Mouse (Mus musculus) frontal cortex, adult (tissue): ENCODE data around the gene Klhl8.
"Not testable (repeated sequence)": the region's sequence is repeated elsewhere in the genome, so short reads cannot be mapped to it uniquely, and the experiment has no call there.

Experiments used
- ATAC-seq: cut with Nextera tagmentation; 2 replicates; pipeline ENCODE4 v1.9.2; 2017; ENCODE audit warnings: mild to moderate bottlenecking, moderate library complexity, mixed read lengths; ENCODE audit not compliant: low TSS enrichment

Gene Klhl8

GRCm38 (mm10) chr5:103910748-103911409, at the start of gene Klhl8:
Gene Klhl8 (minus strand): TSS chr5:103911259.
- ATAC-seq = peak; percentile 93

GRCm38 (mm10) chr5:103954638-103955037, 43.6 kb upstream of the Klhl8 start:
- ATAC-seq = no peak

GRCm38 (mm10) chr5:103953135-103954083, 42.4 kb upstream of the Klhl8 start:
- 0 out of 2 replicates have a peak, but pooled peaks have one; percentile 38 for ATAC-seq

GRCm38 (mm10) chr5:103950138-103950537, 39.1 kb upstream of the Klhl8 start:
- not testable (repeated sequence) for ATAC-seq

- ATAC-seq = no peak
Measured at GRCm38 (mm10) chr5:103943183-103943582, 32.1 kb upstream of the Klhl8 start.

GRCm38 (mm10) chr5:103939856-103940255, 28.8 kb upstream of the Klhl8 start:
- no peak for ATAC-seq

- no peak for ATAC-seq
Measured at GRCm38 (mm10) chr5:103939350-103939652, 28.2 kb upstream of the Klhl8 start.

- no peak for ATAC-seq
Measured at GRCm38 (mm10) chr5:103938547-103939349, 27.7 kb upstream of the Klhl8 start.

- ATAC-seq = peak; percentile 57; the same call in 1 of the 2 replicates
Measured at GRCm38 (mm10) chr5:103936906-103937589, 26.0 kb upstream of the Klhl8 start.

GRCm38 (mm10) chr5:103931924-103932323, 20.9 kb upstream of the Klhl8 start:
- ATAC-seq = not testable (repeated sequence)

GRCm38 (mm10) chr5:103930511-103930910, 19.5 kb upstream of the Klhl8 start:
- ATAC-seq = no peak

GRCm38 (mm10) chr5:103928196-103928550, 17.1 kb upstream of the Klhl8 start:
- ATAC-seq = no peak

GRCm38 (mm10) chr5:103927429-103928195, 16.6 kb upstream of the Klhl8 start:
- ATAC-seq = peak; percentile 91

GRCm38 (mm10) chr5:103926398-103926797, 15.3 kb upstream of the Klhl8 start:
- ATAC-seq = no peak

- ATAC-seq = no peak
Measured at GRCm38 (mm10) chr5:103923755-103924154, 12.7 kb upstream of the Klhl8 start.

- ATAC-seq = no peak
Measured at GRCm38 (mm10) chr5:103923101-103923500, 12.0 kb upstream of the Klhl8 start.

- ATAC-seq = no peak
Measured at GRCm38 (mm10) chr5:103922436-103922835, 11.4 kb upstream of the Klhl8 start.

- no peak for ATAC-seq
Measured at GRCm38 (mm10) chr5:103919497-103919896, 8.4 kb upstream of the Klhl8 start.

- no peak for ATAC-seq
Measured at GRCm38 (mm10) chr5:103918233-103918632, 7.2 kb upstream of the Klhl8 start.

GRCm38 (mm10) chr5:103917357-103917895, 6.4 kb upstream of the Klhl8 start:
- no peak for ATAC-seq
